Mouse (Mus musculus): ENCODE results near the gene Pycr2. TPM values are rescaled to one million over a fixed set of nuclear protein-coding genes. Genes with fewer than 3 reads are reported as not detected.
"Not testable (repeated sequence)": the region's sequence is repeated elsewhere in the genome, so short reads cannot be mapped to it uniquely, and the experiment has no call there.

Gene Pycr2
- polyA plus RNA-seq, 1 experiment from 2014 or later: 96.9 TPM

DNA sequence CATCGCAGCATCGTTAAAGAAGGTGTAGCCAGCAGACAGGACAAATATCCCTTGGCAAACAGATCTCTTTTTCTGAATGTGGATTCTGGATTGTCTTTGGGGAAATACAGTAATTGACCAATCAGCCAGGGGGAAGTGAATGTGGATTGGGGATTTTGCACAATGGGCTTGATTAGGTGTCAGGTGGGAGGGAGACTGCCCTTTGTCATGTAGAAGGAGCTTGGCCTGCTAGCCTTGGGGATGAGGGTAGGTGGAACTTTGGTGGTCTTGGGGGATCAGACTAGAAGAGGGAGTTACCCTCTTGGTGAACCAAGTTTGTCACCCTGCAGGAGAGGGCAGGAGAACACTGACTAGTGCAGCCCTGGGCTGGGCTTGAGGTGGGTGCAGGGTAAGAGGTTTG lies 20.6 kb downstream of the Pycr2 start:
- WGBS: 56% methylated on average over 2 of the region's 2 CpGs
- H3K4me2 ChIP-seq (replicated peaks): no peak overlapping the region
- ATAC-seq (ENCODE audit: insufficient number of reproducible peaks, low FRiP score, low TSS enrichment, low read depth): no peak
- no peaks in the 10 kb centered on the region for H3K9me3 ChIP-seq (replicated peaks)
- H3K9ac ChIP-seq: no peak overlapping the region
- H3K36me3 ChIP-seq: no peaks in the 10 kb centered on the region
- H3K27ac ChIP-seq (replicated peaks): no peak overlapping the region
- no peaks in the 10 kb centered on the region for H3K4me1 ChIP-seq
- H3K27me3 ChIP-seq: no peaks in the 10 kb centered on the region
- H3K4me3 ChIP-seq (replicated peaks): no peak overlapping the region

- no peak overlapping the region for H3K27ac ChIP-seq (replicated peaks)
- H3K4me3 ChIP-seq (replicated peaks): no peak overlapping the region
- WGBS: 61% methylated on average over 4 of the region's 4 CpGs
- no peaks in the 10 kb centered on the region for H3K4me1 ChIP-seq
- H3K4me2 ChIP-seq (replicated peaks): no peak overlapping the region
- no peaks in the 10 kb centered on the region for H3K36me3 ChIP-seq
- H3K9ac ChIP-seq: no peak overlapping the region
- H3K27me3 ChIP-seq: no peaks in the 10 kb centered on the region
- no peaks in the 10 kb centered on the region for H3K9me3 ChIP-seq (replicated peaks)
- ATAC-seq (ENCODE audit: insufficient number of reproducible peaks, low FRiP score, low TSS enrichment, low read depth): no peak
These were observed 22.2 kb downstream of the Pycr2 start for GRCm38 (mm10) chr1:180926286-180926685.

DNA sequence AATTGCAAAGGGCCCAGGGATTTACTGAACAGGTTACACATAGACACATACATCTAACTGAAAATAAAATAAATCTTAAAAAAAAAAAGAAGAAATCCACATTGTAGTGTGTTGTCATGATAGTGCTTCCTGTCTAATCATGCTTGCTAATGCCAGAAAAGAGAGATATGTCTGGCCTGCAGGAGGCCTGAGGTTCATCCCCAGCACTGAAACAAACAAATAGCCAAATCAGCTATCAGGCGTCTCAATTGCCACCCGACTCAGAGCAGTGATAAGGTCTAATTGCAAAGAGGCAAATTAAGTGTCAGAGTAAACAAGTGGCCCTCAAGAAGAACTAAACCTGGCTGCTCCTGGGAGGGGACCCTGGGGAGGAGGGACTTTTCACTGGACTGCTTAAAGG lies 25.5 kb downstream of the Pycr2 start:
- 44% methylated on average over 2 of the region's 2 CpGs for WGBS

DNA sequence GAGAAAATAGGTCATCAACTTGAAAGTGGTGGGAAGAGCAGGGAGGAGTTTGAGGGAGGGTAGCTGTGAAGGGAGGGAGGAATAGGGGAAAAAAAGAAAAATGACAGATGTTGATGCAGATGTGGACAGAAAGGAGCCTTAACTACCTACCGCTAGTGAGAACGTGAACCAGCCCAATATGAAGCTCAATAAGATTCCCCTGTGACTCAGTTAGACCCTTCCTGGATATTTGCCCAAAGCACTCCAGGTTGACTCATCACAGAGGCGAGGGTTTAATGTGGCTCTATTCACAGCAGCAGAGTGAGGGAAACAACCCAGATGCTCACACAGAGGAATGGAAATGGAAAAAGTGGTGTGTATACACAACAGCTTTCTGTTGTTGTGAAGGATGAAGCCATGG lies 27.0 kb downstream of the Pycr2 start:
- Histone ChIP-seq H3K27ac (replicated peaks) (no peak overlapping the region), H3K9me3 (replicated peaks) (no peaks in the 10 kb centered on the region), H3K4me2 (replicated peaks) (no peak overlapping the region), H3K4me3 (replicated peaks) (no peak overlapping the region), H3K4me1 (no peaks in the 10 kb centered on the region), H3K9ac (no peak overlapping the region), H3K36me3 (no peaks in the 10 kb centered on the region), H3K27me3 (peaks cover 29% of the 10 kb centered on the region)
- no peak for ATAC-seq (ENCODE audit: insufficient number of reproducible peaks, low FRiP score, low TSS enrichment, low read depth)
- 53% methylated on average over 3 of the region's 3 CpGs for WGBS

More for the DNA sequence above, 25.5 kb downstream of the Pycr2 start:
- Histone ChIP-seq H3K9me3 (replicated peaks) (no peaks in the 10 kb centered on the region), H3K4me1 (no peaks in the 10 kb centered on the region), H3K4me3 (replicated peaks) (no peak overlapping the region), H3K27ac (replicated peaks) (no peak overlapping the region), H3K4me2 (replicated peaks) (no peak overlapping the region), H3K9ac (no peak overlapping the region), H3K27me3 (peaks cover 14% of the 10 kb centered on the region), H3K36me3 (no peaks in the 10 kb centered on the region)
- no peak for ATAC-seq (ENCODE audit: insufficient number of reproducible peaks, low FRiP score, low TSS enrichment, low read depth)

DNA sequence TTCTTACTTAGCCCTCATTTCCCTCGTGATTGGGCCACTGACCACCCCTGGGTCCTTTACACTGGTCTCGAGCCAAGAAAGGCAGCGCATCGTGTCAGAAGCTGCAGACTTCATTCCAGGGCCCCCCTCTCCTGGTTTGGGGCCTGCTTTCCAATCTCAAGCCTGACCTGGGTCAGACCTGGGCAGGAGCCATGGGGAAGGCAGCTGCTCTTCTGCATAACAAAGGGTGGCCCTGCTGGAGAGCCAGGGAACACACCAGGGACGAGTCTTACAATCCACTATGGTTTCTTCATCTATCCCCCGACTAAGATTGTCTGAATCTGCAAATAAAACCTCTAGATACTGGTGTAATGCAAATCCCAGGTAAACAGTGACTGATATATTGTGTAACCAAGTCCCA lies 29.6 kb downstream of the Pycr2 start:
- no peaks in the 10 kb centered on the region for H3K4me1 ChIP-seq
- 24% methylated on average over 6 of the region's 6 CpGs for WGBS
- no peak overlapping the region for H3K27ac ChIP-seq (replicated peaks)
- no peak for ATAC-seq (ENCODE audit: insufficient number of reproducible peaks, low FRiP score, low TSS enrichment, low read depth)
- H3K4me3 ChIP-seq (replicated peaks): no peak overlapping the region
- H3K9ac ChIP-seq: no peak overlapping the region
- peaks cover 41% of the 10 kb centered on the region for H3K27me3 ChIP-seq
- H3K36me3 ChIP-seq: no peaks in the 10 kb centered on the region
- no peaks in the 10 kb centered on the region for H3K9me3 ChIP-seq (replicated peaks)
- H3K4me2 ChIP-seq (replicated peaks): no peak overlapping the region

GRCm38 (mm10) chr1:180934467-180935419 lies 30.6 kb downstream of the Pycr2 start, which contains the start of gene Lefty1:
Lefty1 (plus strand) TSS chr1:180935022.
- Histone ChIP-seq H3K4me1 (no peaks in the 10 kb centered on the region), H3K4me2 (replicated peaks) (no peak within 1 kb of the TSS), H3K27ac (replicated peaks) (no peak within 1 kb of the TSS), H3K4me3 (replicated peaks) (no peak within 1 kb of the TSS), H3K36me3 (no peaks in the 10 kb centered on the region), H3K27me3 (peaks cover 41% of the 10 kb centered on the region), H3K9me3 (replicated peaks) (no peaks in the 10 kb centered on the region), H3K9ac (no peak within 1 kb of the TSS)
- no peak for ATAC-seq (ENCODE audit: insufficient number of reproducible peaks, low FRiP score, low TSS enrichment, low read depth)
- 13% methylated on average over 21 of the region's 21 CpGs for WGBS

DNA sequence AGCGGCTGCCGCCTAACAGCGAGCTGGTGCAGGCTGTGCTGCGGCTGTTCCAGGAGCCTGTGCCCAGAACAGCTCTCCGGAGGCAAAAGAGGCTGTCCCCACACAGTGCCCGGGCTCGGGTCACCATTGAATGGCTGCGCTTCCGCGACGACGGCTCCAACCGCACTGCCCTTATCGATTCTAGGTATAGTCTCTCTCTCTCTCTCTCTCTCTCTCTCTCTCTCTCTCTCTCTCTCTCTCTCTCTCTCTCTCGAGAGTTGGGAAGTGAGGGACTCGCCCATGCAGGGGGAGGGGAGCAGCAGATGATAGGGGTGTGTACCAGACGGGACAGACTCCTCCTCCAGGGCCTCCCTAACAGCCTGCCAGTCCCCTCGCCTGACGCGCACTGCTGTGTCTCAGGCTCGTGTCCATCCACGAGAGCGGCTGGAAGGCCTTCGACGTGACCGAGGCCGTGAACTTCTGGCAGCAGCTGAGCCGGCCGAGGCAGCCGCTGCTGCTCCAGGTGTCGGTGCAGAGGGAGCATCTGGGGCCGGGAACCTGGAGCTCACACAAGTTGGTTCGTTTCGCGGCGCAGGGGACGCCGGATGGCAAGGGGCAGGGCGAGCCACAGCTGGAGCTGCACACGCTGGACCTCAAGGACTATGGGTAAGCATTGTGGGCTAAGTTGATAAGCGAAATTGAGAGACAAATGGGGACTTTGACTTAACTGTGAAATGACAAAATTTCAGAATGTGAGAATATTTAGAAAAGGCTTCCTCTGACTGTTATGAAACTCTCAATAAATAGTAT lies 32.7 kb downstream of the Pycr2 start:
- H3K27ac ChIP-seq (replicated peaks); H3K9ac ChIP-seq; H3K4me1 ChIP-seq; H3K36me3 ChIP-seq; H3K9me3 ChIP-seq (replicated peaks): not testable (repeated sequence)
- WGBS: 2% methylated on average over 39 of the region's 41 CpGs
- Histone ChIP-seq H3K4me3 (replicated peaks) (peak overlapping the region; percentile 34), H3K4me2 (replicated peaks) (peak overlapping the region; percentile 56), H3K27me3 (peaks cover 47% of the 10 kb centered on the region)
- peak; percentile 83 for ATAC-seq (ENCODE audit: insufficient number of reproducible peaks, low FRiP score, low TSS enrichment, low read depth)

GRCm38 (mm10) chr1:180937631-180938030 lies 33.5 kb downstream of the Pycr2 start:
- H3K4me3 ChIP-seq (replicated peaks); H3K4me2 ChIP-seq (replicated peaks); H3K27ac ChIP-seq (replicated peaks); H3K36me3 ChIP-seq; ATAC-seq (ENCODE audit: insufficient number of reproducible peaks, low FRiP score, low TSS enrichment, low read depth); H3K9me3 ChIP-seq (replicated peaks); H3K9ac ChIP-seq: not testable (repeated sequence)
- 43% methylated on average over 13 of the region's 13 CpGs for WGBS
- H3K27me3 ChIP-seq: peaks cover 47% of the 10 kb centered on the region
- peaks cover 11% of the 10 kb centered on the region for H3K4me1 ChIP-seq

DNA sequence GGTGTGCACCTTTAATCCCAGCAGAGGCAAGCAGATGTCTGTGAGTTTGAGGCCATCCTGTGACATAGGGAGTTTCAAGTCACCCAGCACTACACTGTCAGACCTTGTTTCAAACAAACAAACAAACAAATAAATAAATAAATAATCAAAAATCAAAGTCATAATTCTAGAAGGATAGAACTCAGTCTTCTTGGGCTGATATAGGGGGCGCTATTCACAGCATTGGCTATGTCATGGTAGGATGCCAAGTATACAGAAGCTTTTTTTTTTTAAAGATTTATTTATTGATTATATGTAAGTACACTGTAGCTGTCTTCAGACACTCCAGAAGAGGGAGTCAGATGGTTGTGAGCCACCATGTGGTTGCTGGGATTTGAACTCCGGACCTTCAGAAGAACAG lies 34.7 kb downstream of the Pycr2 start:
- H3K36me3 ChIP-seq; H3K9ac ChIP-seq; H3K4me2 ChIP-seq (replicated peaks); ATAC-seq (ENCODE audit: insufficient number of reproducible peaks, low FRiP score, low TSS enrichment, low read depth); H3K9me3 ChIP-seq (replicated peaks); H3K27ac ChIP-seq (replicated peaks); H3K4me3 ChIP-seq (replicated peaks): not testable (repeated sequence)
- 73% methylated on average over 2 of the region's 2 CpGs for WGBS
- peaks cover 21% of the 10 kb centered on the region for H3K4me1 ChIP-seq
- H3K27me3 ChIP-seq: peaks cover 40% of the 10 kb centered on the region

GRCm38 (mm10) chr1:180940776-180941460 lies 36.8 kb downstream of the Pycr2 start:
- no peak for ATAC-seq (ENCODE audit: insufficient number of reproducible peaks, low FRiP score, low TSS enrichment, low read depth)
- H3K9me3 ChIP-seq (replicated peaks): no peaks in the 10 kb centered on the region
- no peak overlapping the region for H3K27ac ChIP-seq (replicated peaks)
- peak overlapping the region; percentile 86 for H3K4me2 ChIP-seq (replicated peaks)
- WGBS: 88% methylated on average over 7 of the region's 7 CpGs
- peaks cover 40% of the 10 kb centered on the region for H3K4me1 ChIP-seq
- no peak overlapping the region for H3K4me3 ChIP-seq (replicated peaks)
- H3K27me3 ChIP-seq: peaks cover 20% of the 10 kb centered on the region
- H3K36me3 ChIP-seq: no peaks in the 10 kb centered on the region
- 0 out of 2 replicates have a peak overlapping the region, but pooled peaks have one; percentile 62 for H3K9ac ChIP-seq

- Histone ChIP-seq H3K4me3 (replicated peaks) (peak overlapping the region; percentile 90), H3K4me2 (replicated peaks) (peak overlapping the region; percentile 86), H3K4me1 (peaks cover 45% of the 10 kb centered on the region), H3K36me3 (no peaks in the 10 kb centered on the region), H3K27me3 (peaks cover 15% of the 10 kb centered on the region), H3K27ac (replicated peaks) (peak overlapping the region; percentile 89), H3K9me3 (replicated peaks) (no peaks in the 10 kb centered on the region), H3K9ac (peak overlapping the region; percentile 62)
- ATAC-seq (ENCODE audit: insufficient number of reproducible peaks, low FRiP score, low TSS enrichment, low read depth): no peak
- WGBS: 5% methylated on average over 18 of the region's 18 CpGs
These were observed 37.6 kb downstream of the Pycr2 start for GRCm38 (mm10) chr1:180941726-180942125.
